Comparison of ENCODE assay signal across 8 mouse cellular contexts in the genomic region with DNA sequence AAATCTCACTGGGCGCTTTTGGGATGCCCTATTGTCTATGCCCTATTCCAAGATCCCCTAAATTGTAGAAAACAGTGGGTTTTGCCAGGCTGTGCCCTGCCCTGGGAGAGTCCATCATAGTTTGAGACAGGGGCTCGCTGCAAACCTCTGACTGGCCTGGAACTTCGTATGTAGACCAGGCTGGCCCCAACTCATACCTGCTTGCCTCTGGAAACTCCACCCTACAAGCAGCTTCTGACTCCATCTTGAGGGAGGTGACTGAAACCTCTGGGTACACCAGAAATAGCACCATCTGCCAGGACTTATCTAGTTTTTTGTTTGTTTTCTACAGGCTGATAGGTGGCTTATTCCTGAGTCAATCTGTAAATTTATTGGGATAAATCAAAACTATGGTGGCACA. TPM values are rescaled to one million over a fixed set of nuclear protein-coding genes. Genes with fewer than 3 reads are reported as not detected.
DNase-seq lines count a peak whose midpoint lies in the region; ATAC-seq and TF ChIP-seq lines count a peak whose summit lies in the region.

No protein-coding gene starts in this region.

- H3K4me2 ChIP-seq in heart, embryonic 11.5 days, result peak overlapping the region; percentile 90
- H3K4me2 ChIP-seq in hindbrain, embryonic 11.5 days (replicated peaks; ENCODE audit: low read depth, low read length), result peak overlapping the region; percentile 56

- no peak overlapping the region for H3K27ac ChIP-seq in heart, embryonic 11.5 days (ENCODE audit: low read depth, low read length)
- no peak overlapping the region for H3K27ac ChIP-seq in hindbrain, embryonic 11.5 days (ENCODE audit: low read depth, low read length)
- peak overlapping the region; percentile 86; the same call in 1 of the 2 replicates for H3K27ac ChIP-seq in midbrain, embryonic 10.5 days (replicated peaks)

- no peak overlapping the region for H3K9ac ChIP-seq in heart, embryonic 11.5 days (ENCODE audit: low read depth, low read length)
- peak overlapping the region; percentile 74 for H3K9ac ChIP-seq in hindbrain, embryonic 11.5 days (ENCODE audit: low read depth, low read length)

- H3K36me3 ChIP-seq in heart, embryonic 11.5 days (ENCODE audit: control insufficient read depth, insufficient read depth, low read length), result peaks cover 14% of the 10 kb centered on the region; the same call in 1 of the 2 replicates
- peaks cover 26% of the 10 kb centered on the region for H3K36me3 ChIP-seq in G1E (replicated peaks)
- H3K36me3 ChIP-seq in hindbrain, embryonic 11.5 days (ENCODE audit: control insufficient read depth, insufficient read depth, low read length), result peaks cover 2% of the 10 kb centered on the region; the same call in 1 of the 2 replicates
- H3K36me3 ChIP-seq in midbrain, embryonic 10.5 days, result peaks cover 24% of the 10 kb centered on the region

- TF ChIP-seq CTCF in G1E (IDR thresholded peaks at IDR 0.05; ENCODE audit: low read depth, low read length), result no peak

- H3K27me3 ChIP-seq in heart, embryonic 11.5 days (ENCODE audit: control insufficient read depth, insufficient read depth, low read length), result no peaks in the 10 kb centered on the region
- H3K27me3 ChIP-seq in G1E (ENCODE audit: insufficient read depth, low read length), result no peaks in the 10 kb centered on the region
- no peaks in the 10 kb centered on the region for H3K27me3 ChIP-seq in hindbrain, embryonic 11.5 days (ENCODE audit: control insufficient read depth, insufficient read depth, low read length)
- H3K27me3 ChIP-seq in midbrain, embryonic 10.5 days (ENCODE audit: low read depth, poor library complexity, severe bottlenecking), result no peaks in the 10 kb centered on the region

- WGBS in heart, embryonic 11.5 days (ENCODE audit: insufficient replicate concordance), result 90% methylated on average over 3 of the region's 3 CpGs
- 87% methylated on average over 3 of the region's 3 CpGs for WGBS in hindbrain, embryonic 11.5 days
- WGBS in midbrain, embryonic 10.5 days, result 89% methylated on average over 3 of the region's 3 CpGs

- DNase-seq in heart, postnatal 10 days, result no peak
- no peak for DNase-seq in G1E (ENCODE audit: low spot score)
- DNase-seq in hindbrain, embryonic 11.5 days (ENCODE audit: low spot score), result no peak
- DNase-seq in midbrain, embryonic 10.5 days (ENCODE audit: low spot score), result no peak
- DNase-seq in frontal cortex, postnatal 36 days (ENCODE audit: low spot score in 2 of 2), result no peak
- DNase-seq in layer of hippocampus, postnatal 10 days (ENCODE audit: low spot score in 2 of 2), result no peak
- no peak for DNase-seq in layer of hippocampus, postnatal 14 days (ENCODE audit: low spot score in 2 of 2)

- no peak for ATAC-seq in heart, embryonic 11.5 days (replicated peaks; ENCODE audit: insufficient number of reproducible peaks, low FRiP score, low TSS enrichment)
- no peak for ATAC-seq in G1E (ENCODE audit: extremely low read depth, insufficient number of reproducible peaks, low FRiP score, poor library complexity, severe bottlenecking)
- peak; percentile 37; the same call in 1 of the 2 replicates for ATAC-seq in hindbrain, embryonic 11.5 days (ENCODE audit: low FRiP score)

- peaks cover 8% of the 10 kb centered on the region for H3K4me1 ChIP-seq in heart, embryonic 11.5 days (ENCODE audit: control insufficient read depth, insufficient read depth, low read length)
- peaks cover 20% of the 10 kb centered on the region for H3K4me1 ChIP-seq in G1E (ENCODE audit: insufficient read depth, low read depth, low read length)
- no peaks in the 10 kb centered on the region; the same call in 1 of the 2 replicates for H3K4me1 ChIP-seq in hindbrain, embryonic 11.5 days (replicated peaks; ENCODE audit: control insufficient read depth, insufficient read depth, low read length)
- H3K4me1 ChIP-seq in midbrain, embryonic 10.5 days, result peaks cover 15% of the 10 kb centered on the region

- peak overlapping the region; percentile 97; the same call in 1 of the 2 replicates for H3K4me3 ChIP-seq in heart, embryonic 11.5 days (ENCODE audit: low read depth, low read length)
- peak overlapping the region; percentile 100 for H3K4me3 ChIP-seq in G1E (ENCODE audit: low read depth, low read length)
- H3K4me3 ChIP-seq in hindbrain, embryonic 11.5 days (ENCODE audit: low read depth, low read length), result peak overlapping the region; percentile 74
- peak overlapping the region; percentile 98 for H3K4me3 ChIP-seq in midbrain, embryonic 10.5 days

- no peaks in the 10 kb centered on the region for H3K9me3 ChIP-seq in heart, embryonic 11.5 days (replicated peaks; ENCODE audit: control insufficient read depth, low read length)
- H3K9me3 ChIP-seq in G1E (replicated peaks), result no peaks in the 10 kb centered on the region
- no peaks in the 10 kb centered on the region for H3K9me3 ChIP-seq in hindbrain, embryonic 11.5 days (ENCODE audit: control insufficient read depth, low read length)
- H3K9me3 ChIP-seq in midbrain, embryonic 10.5 days (replicated peaks), result no peaks in the 10 kb centered on the region

- intact Hi-C loops in heart, postnatal 10 days (cut with DNase I), result loop anchor here (10.0 kb wide), 1 partner anchor 371 kb away; a partner anchor contains a TSS

RNA-seq across cellular contexts. Expression of a gene that starts 0.7 kb away (rescaled TPM):
- 41.7 and 44.0 TPM in 2 replicates for polyA plus RNA-seq in heart, embryonic 11.5 days (2014; fragmentation: Nextera tagmentation; extraction: Ambion mirVana)
- 10 to 100 TPM; 21.6 to 23.5 TPM for total RNA-seq in heart, postnatal 10 days (2021)
- total RNA-seq in G1E (2014; fragmentation: Nextera tagmentation) (72.0 and 92.5 TPM in 2 replicates), G1E (2017) (26.4 and 46.6 TPM in 2 replicates)
- 75.2 and 80.4 TPM in 2 replicates for polyA plus RNA-seq in G1E (2012)
- polyA plus RNA-seq in hindbrain, embryonic 11.5 days (2014; fragmentation: Nextera tagmentation; extraction: Ambion mirVana), result 78.4 and 82.6 TPM in 2 replicates
- 85.9 and 86.4 TPM in 2 replicates for polyA plus RNA-seq in midbrain, embryonic 10.5 days (2016; fragmentation: Nextera tagmentation; extraction: Ambion mirVana)
- 10 to 100 TPM; 39.3 to 45.0 TPM for total RNA-seq in layer of hippocampus, postnatal 10 days (2021)
- 10 to 100 TPM; 33.3 to 34.6 TPM for total RNA-seq in layer of hippocampus, postnatal 14 days (2021)

RNA-seq across cellular contexts. Expression of a gene that starts 16.2 kb away (rescaled TPM):
- polyA plus RNA-seq in heart, embryonic 11.5 days (2014; fragmentation: Nextera tagmentation; extraction: Ambion mirVana), result 118 and 128 TPM in 2 replicates
- total RNA-seq in heart, postnatal 10 days (2021), result 10 to 100 TPM; 17.5 to 20.0 TPM
- total RNA-seq in G1E (2014; fragmentation: Nextera tagmentation) (5.6 and 11.1 TPM in 2 replicates), G1E (2017) (27.2 and 29.6 TPM in 2 replicates)
- polyA plus RNA-seq in G1E (2012), result 19.2 and 29.6 TPM in 2 replicates
- polyA plus RNA-seq in hindbrain, embryonic 11.5 days (2014; fragmentation: Nextera tagmentation; extraction: Ambion mirVana), result 264 and 267 TPM in 2 replicates
- polyA plus RNA-seq in midbrain, embryonic 10.5 days (2016; fragmentation: Nextera tagmentation; extraction: Ambion mirVana), result 145 and 172 TPM in 2 replicates
- total RNA-seq in layer of hippocampus, postnatal 10 days (2021), result 10 to 100 TPM; 49.2 to 63.3 TPM
- total RNA-seq in layer of hippocampus, postnatal 14 days (2021), result 10 to 100 TPM; 29.5 to 32.6 TPM

RNA-seq across cellular contexts. Expression of a gene that starts 20.1 kb away (rescaled TPM):
- 15.4 and 22.6 TPM in 2 replicates for polyA plus RNA-seq in heart, embryonic 11.5 days (2014; fragmentation: Nextera tagmentation; extraction: Ambion mirVana)
- 10 to 100 TPM; 23.9 to 29.5 TPM for total RNA-seq in heart, postnatal 10 days (2021)
- 84.4 and 103 TPM in 2 replicates for total RNA-seq in G1E (2014; fragmentation: Nextera tagmentation)
- 51.3 and 59.3 TPM in 2 replicates for total RNA-seq in G1E (2017)
- 6.2 and 6.6 TPM in 2 replicates for polyA plus RNA-seq in G1E (2012)
- polyA plus RNA-seq in hindbrain, embryonic 11.5 days (2014; fragmentation: Nextera tagmentation; extraction: Ambion mirVana), result 23.0 and 31.6 TPM in 2 replicates
- polyA plus RNA-seq in midbrain, embryonic 10.5 days (2016; fragmentation: Nextera tagmentation; extraction: Ambion mirVana), result 26.4 and 27.6 TPM in 2 replicates
- 10 to 100 TPM; 33.4 to 35.3 TPM for total RNA-seq in layer of hippocampus, postnatal 10 days (2021)
- 10 to 100 TPM; 30.9 to 31.4 TPM for total RNA-seq in layer of hippocampus, postnatal 14 days (2021)
